Mouse (Mus musculus): ENCODE measurements around the gene Chrng. TPM values are rescaled to one million over a fixed set of nuclear protein-coding genes. Genes with fewer than 3 reads are reported as not detected.
A peak's percentile ranks its signal among the peaks of the same experiment; 100 is the strongest.

Chrng gene
- total and polyA plus RNA-seq, 3 experiments: not detected

- 16% methylated on average over 19 of the region's 19 CpGs for WGBS
- no peak overlapping the region for H3K9ac ChIP-seq (ENCODE audit: low read depth, low read length)
- no peaks in the 10 kb centered on the region for H3K79me2 ChIP-seq (replicated peaks; ENCODE audit: control insufficient read depth, insufficient read depth, low read length)
- H3K27me3 ChIP-seq (ENCODE audit: control insufficient read depth, insufficient read depth, low read length): peaks cover 3% of the 10 kb centered on the region; the same call in 1 of the 2 replicates
- no peak overlapping the region for H3K4me3 ChIP-seq
- DNase-seq: no peak
- H3K36me3 ChIP-seq (ENCODE audit: control insufficient read depth, insufficient read depth, low read length): no peaks in the 10 kb centered on the region
- no peaks in the 10 kb centered on the region; the same call in 1 of the 2 replicates for H3K4me1 ChIP-seq (ENCODE audit: control insufficient read depth, insufficient read depth, low read length)
- H3K27ac ChIP-seq: no peak overlapping the region
- intact Hi-C loops (cut with DNase I): no loop called here
- TF ChIP-seq EP300 (IDR thresholded peaks at IDR 0.05; ENCODE audit: insufficient read depth, low read depth, low read length): no peak
- no peak for TF ChIP-seq POLR2A (IDR thresholded peaks at IDR 0.05; ENCODE audit: insufficient read depth, low read depth, low read length)
- TF ChIP-seq CTCF (IDR thresholded peaks at IDR 0.05): no peak
These were observed 34.0 kb upstream of the Chrng start for GRCm38 (mm10) chr1:87170458-87170857.

DNA sequence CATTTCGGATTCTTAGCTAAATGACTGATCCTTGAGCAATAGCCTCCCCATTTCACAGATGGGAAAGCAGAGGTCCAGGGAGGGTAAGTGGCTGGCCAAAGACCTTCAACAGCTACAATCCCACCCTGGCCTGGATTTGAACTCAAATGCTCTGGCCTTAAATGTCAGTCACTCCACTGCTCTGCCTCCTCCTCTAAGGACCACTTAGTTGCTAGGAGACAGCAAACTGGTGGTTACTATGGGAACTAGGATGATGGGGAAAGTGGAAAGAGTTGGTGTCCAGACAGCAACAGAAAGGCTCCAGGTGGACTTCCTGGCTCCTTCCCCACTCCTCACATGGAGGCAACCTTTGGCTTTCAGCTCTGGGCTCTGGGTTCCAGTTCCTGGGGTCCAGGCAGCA, 33.1 kb upstream of the Chrng start:
- Histone ChIP-seq H3K4me1 (ENCODE audit: control insufficient read depth, insufficient read depth, low read length) (no peaks in the 10 kb centered on the region; the same call in 1 of the 2 replicates), H3K27me3 (ENCODE audit: control insufficient read depth, insufficient read depth, low read length) (peaks cover 3% of the 10 kb centered on the region; the same call in 1 of the 2 replicates), H3K27ac (no peak overlapping the region), H3K36me3 (ENCODE audit: control insufficient read depth, insufficient read depth, low read length) (no peaks in the 10 kb centered on the region), H3K9ac (ENCODE audit: low read depth, low read length) (no peak overlapping the region), H3K79me2 (replicated peaks; ENCODE audit: control insufficient read depth, insufficient read depth, low read length) (no peaks in the 10 kb centered on the region), H3K4me3 (no peak overlapping the region)
- intact Hi-C loops (cut with DNase I): no loop called here
- WGBS: 94% methylated on average over 1 of the region's 1 CpGs
- no peak for DNase-seq
- TF ChIP-seq EP300 (IDR thresholded peaks at IDR 0.05; ENCODE audit: insufficient read depth, low read depth, low read length) (no peak), CTCF (IDR thresholded peaks at IDR 0.05) (no peak), POLR2A (IDR thresholded peaks at IDR 0.05; ENCODE audit: insufficient read depth, low read depth, low read length) (no peak)

- intact Hi-C loops (cut with DNase I): no loop called here
- TF ChIP-seq CTCF (IDR thresholded peaks at IDR 0.05): no peak
- TF ChIP-seq EP300 (IDR thresholded peaks at IDR 0.05; ENCODE audit: insufficient read depth, low read depth, low read length): no peak
- TF ChIP-seq POLR2A (IDR thresholded peaks at IDR 0.05; ENCODE audit: insufficient read depth, low read depth, low read length): no peak
- H3K4me1 ChIP-seq (ENCODE audit: control insufficient read depth, insufficient read depth, low read length): no peaks in the 10 kb centered on the region; the same call in 1 of the 2 replicates
- peaks cover 3% of the 10 kb centered on the region; the same call in 1 of the 2 replicates for H3K27me3 ChIP-seq (ENCODE audit: control insufficient read depth, insufficient read depth, low read length)
- no peaks in the 10 kb centered on the region for H3K36me3 ChIP-seq (ENCODE audit: control insufficient read depth, insufficient read depth, low read length)
- no peak overlapping the region for H3K4me3 ChIP-seq
- no peaks in the 10 kb centered on the region for H3K79me2 ChIP-seq (replicated peaks; ENCODE audit: control insufficient read depth, insufficient read depth, low read length)
- 58% methylated on average over 9 of the region's 9 CpGs for WGBS
- no peak for DNase-seq
- H3K27ac ChIP-seq: no peak overlapping the region
- no peak overlapping the region for H3K9ac ChIP-seq (ENCODE audit: low read depth, low read length)
These were observed 32.1 kb upstream of the Chrng start for GRCm38 (mm10) chr1:87172316-87172715.

DNA sequence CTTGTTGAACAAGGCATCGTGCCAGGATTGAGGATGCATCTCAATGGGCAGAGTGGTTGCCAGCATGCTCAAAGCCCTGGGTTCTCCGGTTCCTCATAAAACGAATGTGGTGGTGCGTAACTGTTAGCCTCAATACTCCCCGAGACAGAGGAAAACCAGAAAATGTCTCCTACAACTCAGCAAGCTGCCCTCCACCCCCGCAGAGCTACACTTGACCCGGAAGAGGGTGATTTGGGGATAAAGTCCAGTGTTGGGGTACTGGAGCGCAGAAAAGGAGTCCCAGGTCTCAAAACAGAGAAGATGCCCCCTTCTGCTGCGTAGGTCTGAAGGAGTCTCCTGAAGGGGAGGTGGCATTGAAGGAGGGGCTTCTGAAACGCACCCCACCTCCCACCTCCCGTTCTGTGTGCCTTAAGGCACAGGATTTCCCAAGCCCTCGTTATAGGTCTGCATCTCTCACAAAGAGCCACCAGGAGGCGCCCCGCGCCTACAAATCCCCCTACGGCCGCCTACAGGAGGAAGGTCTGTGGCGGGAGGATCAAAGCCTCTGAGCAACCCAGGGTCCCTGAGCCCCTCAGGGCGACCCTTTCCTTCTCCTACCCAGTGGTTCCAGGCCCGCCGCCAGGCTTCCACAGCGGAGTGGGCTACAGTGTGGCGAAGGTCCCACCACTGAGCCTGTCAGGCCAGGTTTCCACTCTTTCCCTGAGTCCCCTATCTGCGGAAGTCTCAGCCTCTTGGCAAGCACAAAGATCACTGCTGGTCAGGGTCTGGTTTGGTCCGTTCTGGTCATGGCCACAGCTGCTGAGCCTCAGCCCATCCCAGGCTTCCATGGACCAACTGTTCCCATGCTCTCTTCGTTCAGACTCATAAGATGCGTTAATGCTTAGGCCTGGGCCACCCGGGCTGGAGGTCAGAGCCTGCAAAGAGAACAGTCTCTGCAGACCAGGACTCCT, 30.2 kb upstream of the Chrng start:
- intact Hi-C loops (cut with DNase I): loop anchor here (1.0 kb wide), 1 partner anchor 11 kb away; no protein-coding TSS in a partner anchor
- Histone ChIP-seq H3K27ac (no peak overlapping the region), H3K79me2 (replicated peaks; ENCODE audit: control insufficient read depth, insufficient read depth, low read length) (no peaks in the 10 kb centered on the region), H3K36me3 (ENCODE audit: control insufficient read depth, insufficient read depth, low read length) (no peaks in the 10 kb centered on the region), H3K4me1 (ENCODE audit: control insufficient read depth, insufficient read depth, low read length) (no peaks in the 10 kb centered on the region; the same call in 1 of the 2 replicates), H3K4me3 (no peak overlapping the region), H3K9ac (ENCODE audit: low read depth, low read length) (no peak overlapping the region), H3K27me3 (ENCODE audit: control insufficient read depth, insufficient read depth, low read length) (peaks cover 3% of the 10 kb centered on the region; the same call in 1 of the 2 replicates)
- DNase-seq: peak; percentile 50 to 67
- 28% methylated on average over 28 of the region's 28 CpGs for WGBS
- peak; percentile 82 for TF ChIP-seq CTCF (IDR thresholded peaks at IDR 0.05)
- no peak for TF ChIP-seq POLR2A (IDR thresholded peaks at IDR 0.05; ENCODE audit: insufficient read depth, low read depth, low read length)
- TF ChIP-seq EP300 (IDR thresholded peaks at IDR 0.05; ENCODE audit: insufficient read depth, low read depth, low read length): no peak

DNA sequence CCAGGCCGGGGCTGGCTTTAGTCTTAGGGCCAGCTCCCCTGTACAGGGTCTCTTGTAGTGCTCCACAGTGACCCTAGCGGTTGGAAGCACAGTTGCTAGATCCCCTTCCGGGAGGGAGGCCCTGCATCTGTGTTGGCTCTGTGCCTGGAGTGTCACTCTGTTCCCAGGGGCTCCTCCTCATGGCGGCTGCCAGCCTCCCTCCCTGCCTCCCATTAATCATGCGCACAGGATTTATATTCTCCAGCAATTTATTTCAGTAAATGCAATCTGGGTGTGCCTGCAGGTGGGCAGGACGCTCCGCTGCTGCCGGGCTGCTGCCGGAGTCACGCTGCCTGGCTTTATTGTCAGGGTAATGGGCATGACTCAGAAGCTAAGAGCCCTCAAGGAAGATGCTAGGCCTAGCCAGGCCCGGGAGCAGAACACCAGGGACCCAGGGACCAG, 28.6 kb upstream of the Chrng start:
- H3K27me3 ChIP-seq (ENCODE audit: control insufficient read depth, insufficient read depth, low read length): no peaks in the 10 kb centered on the region
- H3K36me3 ChIP-seq (ENCODE audit: control insufficient read depth, insufficient read depth, low read length): no peaks in the 10 kb centered on the region
- no peaks in the 10 kb centered on the region for H3K79me2 ChIP-seq (replicated peaks; ENCODE audit: control insufficient read depth, insufficient read depth, low read length)
- no peak overlapping the region for H3K4me3 ChIP-seq
- peak in 1 of 2 experiments; percentile 23 for DNase-seq
- H3K9ac ChIP-seq (ENCODE audit: low read depth, low read length): no peak overlapping the region
- H3K27ac ChIP-seq: no peak overlapping the region
- TF ChIP-seq EP300 (IDR thresholded peaks at IDR 0.05; ENCODE audit: insufficient read depth, low read depth, low read length): no peak
- peak; percentile 44 for TF ChIP-seq CTCF (IDR thresholded peaks at IDR 0.05)
- TF ChIP-seq POLR2A (IDR thresholded peaks at IDR 0.05; ENCODE audit: insufficient read depth, low read depth, low read length): no peak
- intact Hi-C loops (cut with DNase I): no loop called here
- WGBS: 28% methylated on average over 11 of the region's 11 CpGs
- H3K4me1 ChIP-seq (ENCODE audit: control insufficient read depth, insufficient read depth, low read length): no peaks in the 10 kb centered on the region; the same call in 1 of the 2 replicates
